Mouse (Mus musculus): ENCODE measurements around the gene Prtg.

DNA sequence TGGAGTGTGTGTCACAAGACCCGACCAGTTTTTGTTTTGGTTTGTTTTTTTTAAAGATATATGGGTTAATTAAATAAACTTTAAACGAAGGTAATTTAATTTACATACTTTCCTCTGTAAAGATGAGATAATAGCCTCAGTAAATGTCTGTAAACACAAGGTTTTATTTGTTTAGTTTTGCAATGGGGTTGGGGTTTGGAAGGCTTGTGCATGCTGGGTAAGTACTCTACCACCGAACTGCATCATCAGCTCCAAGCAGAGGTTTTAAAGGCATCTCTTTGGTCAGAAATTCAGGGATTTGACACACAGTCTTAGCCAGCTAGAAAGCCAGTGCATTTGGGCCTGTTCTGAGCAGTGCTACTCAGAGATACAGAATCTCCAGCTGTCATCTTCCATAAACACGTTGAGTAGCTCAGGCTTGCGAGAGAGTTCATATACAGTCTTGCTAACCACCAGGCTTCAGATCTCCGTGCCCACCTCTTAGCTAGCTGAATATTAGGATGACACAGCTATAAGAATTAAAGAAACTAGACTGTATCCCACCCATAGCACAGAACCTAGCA lies 31.0 kb downstream of the Prtg start:
- TF ChIP-seq MAX (IDR thresholded peaks at IDR 0.05; ENCODE audit: low read length), result no peak
- no peak for TF ChIP-seq KAT2A (IDR thresholded peaks at IDR 0.05; ENCODE audit: insufficient replicate concordance, low read length)
- TF ChIP-seq TCF12 (IDR thresholded peaks at IDR 0.05; ENCODE audit: low read depth, low read length), result no peak
- TF ChIP-seq JUND (conservative IDR thresholded peaks at IDR 0.05; ENCODE audit: low read depth, low read length), result no peak
- TF ChIP-seq USF2 (conservative IDR thresholded peaks at IDR 0.05; ENCODE audit: low read depth, low read length), result no peak
- TF ChIP-seq CTCF (conservative IDR thresholded peaks at IDR 0.05 in 1 of 2, IDR thresholded peaks at IDR 0.05 in 1 of 2; ENCODE audit: low read depth in 2 of 2, low read length in 2 of 2), result no peak
- no peak for TF ChIP-seq ELF1 (IDR thresholded peaks at IDR 0.05; ENCODE audit: low read depth, low read length)
- no peak for TF ChIP-seq ETS1 (conservative IDR thresholded peaks at IDR 0.05; ENCODE audit: low read depth, low read length)
- TF ChIP-seq EP300 (IDR thresholded peaks at IDR 0.05; ENCODE audit: low read length), result no peak
- TF ChIP-seq POLR2A (IDR thresholded peaks at IDR 0.05; ENCODE audit: low read depth, low read length), result no peak
- no peak for TF ChIP-seq RCOR1 (conservative IDR thresholded peaks at IDR 0.05; ENCODE audit: low read depth, low read length)
- TF ChIP-seq E2F4 (IDR thresholded peaks at IDR 0.05; ENCODE audit: insufficient replicate concordance, low read depth, low read length), result no peak

All from CH12.LX (cell line).